Mouse (Mus musculus) liver, embryonic 15.5 days (tissue): ENCODE data around the gene Phtf2. TPM values are rescaled to one million over a fixed set of nuclear protein-coding genes. Genes with fewer than 3 reads are reported as not detected.
"Not testable (repeated sequence)": the region's sequence is repeated elsewhere in the genome, so short reads cannot be mapped to it uniquely, and the experiment has no call there.

Experiments
- ATAC-seq: fragments of 200-750 bp; cut with Nextera tagmentation; 2 replicates; pipeline ENCODE4 v1.8.0; 2017; ENCODE audit warnings: moderate number of reproducible peaks, mild to moderate bottlenecking, moderate library complexity; ENCODE audit not compliant: insufficient read depth
- H3K27ac ChIP-seq: fragments of 300-500 bp; sonication (generic); replicated peaks from 2 replicates; pipeline ENCODE4 v1.5.1; 2015; ENCODE audit warnings: mild to moderate bottlenecking, inconsistent platforms
- H3K27me3 ChIP-seq: fragments of 300-500 bp; sonication (generic); 2 replicates; pipeline ENCODE4 v1.6.1; 2015; ENCODE audit warnings: mild to moderate bottlenecking, inconsistent platforms
- H3K36me3 ChIP-seq: fragments of 300-500 bp; sonication (generic); replicated peaks from 2 replicates; pipeline ENCODE4 v1.6.1; 2015; ENCODE audit warnings: moderate library complexity, mild to moderate bottlenecking, inconsistent platforms
- H3K4me1 ChIP-seq: fragments of 300-500 bp; sonication (generic); replicated peaks from 2 replicates; pipeline ENCODE4 v1.6.1; 2015; ENCODE audit warnings: inconsistent platforms
- H3K4me2 ChIP-seq: fragments of 300-500 bp; sonication (generic); 2 replicates; pipeline ENCODE4 v1.6.1; 2015; ENCODE audit warnings: moderate library complexity, mild to moderate bottlenecking, inconsistent platforms
- H3K4me3 ChIP-seq: fragments of 300-500 bp; sonication (generic); replicated peaks from 2 replicates; pipeline ENCODE4 v1.5.1; 2015; ENCODE audit warnings: mild to moderate bottlenecking, inconsistent platforms
- H3K9ac ChIP-seq: fragments of 300-500 bp; sonication (generic); 2 replicates; pipeline ENCODE4 v1.6.1; 2015; ENCODE audit warnings: moderate library complexity, mild to moderate bottlenecking, inconsistent platforms
- H3K9me3 ChIP-seq: fragments of 300-500 bp; sonication (generic); replicated peaks from 2 replicates; pipeline ENCODE4 v1.6.1; 2016; ENCODE audit warnings: inconsistent platforms
- WGBS: fragments of 180-500 bp; shearing (Covaris S2); methylation state at CpG from one replicate; pipeline ENCODE4 v1.1.7; 2015; ENCODE audit warnings: mixed read lengths; ENCODE audit not compliant: insufficient replicate concordance; 5-methylcytosine and 5-hydroxymethylcytosine counted together
- polyA plus RNA-seq: library from polyadenylated mRNA; unstranded; fragments of >200 nt; fragmentation: Nextera tagmentation; extraction: Ambion mirVana; gene quantifications from 2 replicates; pipeline ENCODE4 v1.2.1, GENCODE M21; 2015

Phtf2 gene
- polyA plus RNA-seq, 1 experiment from 2014 or later, result 4.9 TPM

GRCm38 (mm10) chr5:20765365-20765920 is 116.5 kb downstream of the Phtf2 start:
- H3K9me3 ChIP-seq, result no peaks in the 10 kb centered on the region
- H3K9ac ChIP-seq, result no peak overlapping the region
- no peak overlapping the region for H3K27ac ChIP-seq
- H3K4me3 ChIP-seq, result no peak overlapping the region
- 83% methylated on average over 7 of the region's 7 CpGs for WGBS
- H3K27me3 ChIP-seq, result no peaks in the 10 kb centered on the region
- H3K36me3 ChIP-seq, result 0 out of 2 replicates have a peak, but pooled peaks cover 9% of the 10 kb centered on the region
- ATAC-seq, result no peak
- H3K4me1 ChIP-seq, result no peaks in the 10 kb centered on the region
- H3K4me2 ChIP-seq, result no peak overlapping the region

DNA sequence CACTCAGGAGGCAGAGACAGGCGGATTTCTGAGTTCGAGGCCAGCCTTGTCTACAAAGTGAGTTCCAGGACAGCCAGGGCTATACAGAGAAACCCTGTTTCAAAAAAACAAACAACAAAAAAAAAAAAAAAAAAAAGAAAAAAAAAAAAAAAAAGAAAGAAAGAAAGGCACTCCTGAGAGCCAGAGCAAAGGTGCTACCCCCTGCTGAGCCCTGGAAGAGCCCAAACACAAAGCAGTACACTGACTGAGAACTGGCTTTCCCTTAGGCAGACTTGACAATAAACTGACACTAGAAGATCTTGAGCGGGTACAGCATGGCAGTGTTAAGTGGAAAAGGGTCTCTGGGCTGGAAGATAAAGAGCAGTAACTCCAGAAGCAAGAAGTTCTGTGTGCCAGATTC is 119.5 kb downstream of the Phtf2 start:
- not testable (repeated sequence) for H3K4me3 ChIP-seq, H3K4me2 ChIP-seq, H3K9me3 ChIP-seq, ATAC-seq, H3K27ac ChIP-seq, H3K9ac ChIP-seq, H3K4me1 ChIP-seq, H3K27me3 ChIP-seq
- 0 out of 2 replicates have a peak, but pooled peaks cover 13% of the 10 kb centered on the region for H3K36me3 ChIP-seq
- 75% methylated on average over 3 of the region's 3 CpGs for WGBS

- no peak overlapping the region for H3K4me2 ChIP-seq
- no peak overlapping the region for H3K9ac ChIP-seq
- 0 out of 2 replicates have a peak, but pooled peaks cover 13% of the 10 kb centered on the region for H3K36me3 ChIP-seq
- no peak for ATAC-seq
- H3K27ac ChIP-seq, result no peak overlapping the region
- H3K27me3 ChIP-seq, result no peaks in the 10 kb centered on the region
- 80% methylated on average over 12 of the region's 12 CpGs for WGBS
- H3K9me3 ChIP-seq, result no peaks in the 10 kb centered on the region
- H3K4me3 ChIP-seq, result no peak overlapping the region
- H3K4me1 ChIP-seq, result no peaks in the 10 kb centered on the region
Measured at GRCm38 (mm10) chr5:20760368-20761162, 121.4 kb downstream of the Phtf2 start.

DNA sequence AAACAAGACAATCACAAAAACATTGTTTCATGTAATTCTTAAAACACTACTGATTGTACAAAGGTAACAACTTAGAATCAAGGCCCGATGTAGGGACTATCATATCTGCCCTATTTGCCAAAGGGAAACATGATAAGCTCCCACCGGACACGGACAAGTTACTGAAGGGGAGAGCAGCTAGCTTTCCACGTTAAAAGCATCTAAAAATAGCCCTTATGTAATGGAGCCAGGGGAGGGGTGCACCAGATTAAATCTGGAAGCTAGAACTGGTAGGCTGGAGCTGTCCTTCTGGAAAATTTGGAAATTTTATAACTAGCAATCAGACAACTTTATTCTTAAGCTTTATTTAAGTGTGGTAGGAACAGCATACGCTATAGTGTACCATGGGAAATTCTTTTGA is 122.2 kb downstream of the Phtf2 start:
- no peaks in the 10 kb centered on the region for H3K4me1 ChIP-seq
- H3K27me3 ChIP-seq, result no peaks in the 10 kb centered on the region
- WGBS, result 61% methylated on average over 5 of the region's 5 CpGs
- no peak overlapping the region for H3K4me2 ChIP-seq
- 0 out of 2 replicates have a peak, but pooled peaks cover 13% of the 10 kb centered on the region for H3K36me3 ChIP-seq
- no peaks in the 10 kb centered on the region for H3K9me3 ChIP-seq
- no peak overlapping the region for H3K4me3 ChIP-seq
- no peak overlapping the region for H3K27ac ChIP-seq
- H3K9ac ChIP-seq, result no peak overlapping the region
- no peak for ATAC-seq

DNA sequence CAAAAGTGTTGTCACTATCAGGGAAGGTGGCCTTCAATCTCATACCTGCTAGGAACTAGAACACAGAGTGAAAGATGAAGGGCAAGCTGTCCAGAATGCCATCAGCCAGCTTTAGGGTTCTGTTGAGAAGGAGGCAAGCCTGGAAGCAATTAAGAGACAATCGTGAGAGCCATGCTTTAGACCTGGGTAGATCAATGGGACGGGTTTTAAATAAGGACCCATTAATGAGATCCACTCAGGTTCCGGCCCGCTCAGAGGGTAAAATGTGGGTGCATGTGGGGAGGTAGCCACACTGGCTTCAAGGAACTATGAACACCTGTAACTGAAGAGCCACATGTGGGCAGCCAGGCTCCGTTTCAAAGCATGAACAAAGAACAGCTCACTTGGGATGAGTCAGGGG is 128.0 kb downstream of the Phtf2 start:
- ATAC-seq, result no peak
- Histone ChIP-seq H3K4me2 (no peak overlapping the region), H3K9me3 (no peaks in the 10 kb centered on the region)

DNA sequence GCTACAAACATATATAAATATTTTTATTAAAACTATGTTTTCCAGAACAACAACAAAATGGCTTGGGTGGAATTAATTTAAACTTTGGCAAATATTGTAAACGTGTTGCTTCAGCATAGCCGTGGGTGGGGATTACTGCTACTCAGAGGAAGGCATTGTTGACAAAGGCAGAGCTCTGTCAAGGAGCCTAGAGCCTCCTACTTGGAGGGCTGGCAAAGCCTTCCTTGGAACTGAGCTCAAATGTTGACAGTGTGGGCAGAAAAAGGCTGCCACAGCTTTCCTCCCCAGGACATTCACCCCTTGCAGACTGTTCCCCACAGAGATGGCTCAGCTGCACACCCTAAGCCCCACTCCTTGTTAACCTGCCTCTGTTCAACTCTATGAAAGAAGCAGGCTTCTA is 128.8 kb downstream of the Phtf2 start:
- Histone ChIP-seq H3K4me3 (no peak overlapping the region), H3K36me3 (no peaks in the 10 kb centered on the region), H3K27me3 (no peaks in the 10 kb centered on the region), H3K9me3 (no peaks in the 10 kb centered on the region), H3K4me2 (no peak overlapping the region), H3K27ac (no peak overlapping the region), H3K4me1 (0 out of 2 replicates have a peak, but pooled peaks cover 3% of the 10 kb centered on the region), H3K9ac (no peak overlapping the region)
- 62% methylated on average over 2 of the region's 2 CpGs for WGBS
- ATAC-seq, result no peak

More for the DNA sequence above, 128.0 kb downstream of the Phtf2 start:
- 60% methylated on average over 5 of the region's 5 CpGs for WGBS
- H3K9ac ChIP-seq, result no peak overlapping the region
- H3K27ac ChIP-seq, result no peak overlapping the region
- 0 out of 2 replicates have a peak, but pooled peaks cover 3% of the 10 kb centered on the region for H3K4me1 ChIP-seq
- H3K36me3 ChIP-seq, result 0 out of 2 replicates have a peak, but pooled peaks cover 3% of the 10 kb centered on the region
- no peak overlapping the region for H3K4me3 ChIP-seq
- no peaks in the 10 kb centered on the region for H3K27me3 ChIP-seq

GRCm38 (mm10) chr5:20751696-20752095 is 130.2 kb downstream of the Phtf2 start:
- Histone ChIP-seq H3K4me2 (no peak overlapping the region), H3K9ac (no peak overlapping the region), H3K36me3 (no peaks in the 10 kb centered on the region), H3K27ac (no peak overlapping the region), H3K4me1 (0 out of 2 replicates have a peak, but pooled peaks cover 3% of the 10 kb centered on the region), H3K27me3 (no peaks in the 10 kb centered on the region), H3K4me3 (no peak overlapping the region), H3K9me3 (no peaks in the 10 kb centered on the region)
- no peak for ATAC-seq
- WGBS, result 68% methylated on average over 7 of the region's 7 CpGs

GRCm38 (mm10) chr5:20751000-20751399 is 130.9 kb downstream of the Phtf2 start:
- no peak for ATAC-seq
- Histone ChIP-seq H3K4me2 (no peak overlapping the region), H3K9me3 (no peaks in the 10 kb centered on the region), H3K27ac (no peak overlapping the region), H3K36me3 (no peaks in the 10 kb centered on the region), H3K4me3 (no peak overlapping the region), H3K9ac (no peak overlapping the region), H3K4me1 (0 out of 2 replicates have a peak, but pooled peaks cover 3% of the 10 kb centered on the region), H3K27me3 (no peaks in the 10 kb centered on the region)
- WGBS, result 61% methylated on average over 7 of the region's 7 CpGs

GRCm38 (mm10) chr5:20749535-20749934 is 132.4 kb downstream of the Phtf2 start:
- no peaks in the 10 kb centered on the region for H3K36me3 ChIP-seq
- H3K9ac ChIP-seq, result no peak overlapping the region
- H3K4me1 ChIP-seq, result 0 out of 2 replicates have a peak, but pooled peaks cover 3% of the 10 kb centered on the region
- H3K9me3 ChIP-seq, result no peaks in the 10 kb centered on the region
- no peak overlapping the region for H3K4me3 ChIP-seq
- 20% methylated on average over 3 of the region's 3 CpGs for WGBS
- ATAC-seq, result no peak
- no peaks in the 10 kb centered on the region for H3K27me3 ChIP-seq
- H3K27ac ChIP-seq, result no peak overlapping the region
- H3K4me2 ChIP-seq, result no peak overlapping the region

DNA sequence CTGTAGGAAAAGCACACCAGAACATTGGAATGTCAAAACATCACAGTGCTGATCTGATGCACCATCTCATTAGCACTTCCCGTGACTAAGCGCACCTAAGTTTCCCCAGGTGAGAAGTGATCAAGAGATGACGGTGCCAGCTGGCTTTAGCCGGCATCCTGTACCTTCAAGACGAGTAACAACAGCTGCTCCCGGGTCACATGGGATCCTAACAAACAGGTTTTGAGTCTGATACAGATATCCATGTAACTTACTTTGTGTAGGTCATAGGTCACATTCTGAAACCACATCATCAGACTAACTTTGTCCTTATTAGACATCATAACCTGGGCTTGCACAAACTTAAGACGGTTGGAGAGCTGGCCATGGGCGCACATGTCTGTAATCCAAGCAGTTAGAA is 133.1 kb downstream of the Phtf2 start:
- no peak for ATAC-seq
- Histone ChIP-seq H3K36me3 (no peaks in the 10 kb centered on the region), H3K9me3 (no peaks in the 10 kb centered on the region), H3K27ac (no peak overlapping the region), H3K4me2 (no peak overlapping the region), H3K4me1 (0 out of 2 replicates have a peak, but pooled peaks cover 3% of the 10 kb centered on the region), H3K4me3 (no peak overlapping the region), H3K9ac (no peak overlapping the region), H3K27me3 (no peaks in the 10 kb centered on the region)
- 79% methylated on average over 8 of the region's 8 CpGs for WGBS

GRCm38 (mm10) chr5:20748142-20748541 is 133.8 kb downstream of the Phtf2 start:
- 77% methylated on average over 4 of the region's 4 CpGs for WGBS

More at GRCm38 (mm10) chr5:20748142-20748541, 133.8 kb downstream of the Phtf2 start:
- no peak overlapping the region for H3K4me2 ChIP-seq
- H3K4me3 ChIP-seq, result no peak overlapping the region
- H3K9me3 ChIP-seq, result no peaks in the 10 kb centered on the region
- ATAC-seq, result no peak
- no peaks in the 10 kb centered on the region for H3K27me3 ChIP-seq
- H3K27ac ChIP-seq, result no peak overlapping the region
- no peak overlapping the region for H3K9ac ChIP-seq
- H3K4me1 ChIP-seq, result 0 out of 2 replicates have a peak, but pooled peaks cover 3% of the 10 kb centered on the region
- H3K36me3 ChIP-seq, result no peaks in the 10 kb centered on the region
